ENCODE assay signal across 8 mouse cellular contexts in the genomic region with DNA sequence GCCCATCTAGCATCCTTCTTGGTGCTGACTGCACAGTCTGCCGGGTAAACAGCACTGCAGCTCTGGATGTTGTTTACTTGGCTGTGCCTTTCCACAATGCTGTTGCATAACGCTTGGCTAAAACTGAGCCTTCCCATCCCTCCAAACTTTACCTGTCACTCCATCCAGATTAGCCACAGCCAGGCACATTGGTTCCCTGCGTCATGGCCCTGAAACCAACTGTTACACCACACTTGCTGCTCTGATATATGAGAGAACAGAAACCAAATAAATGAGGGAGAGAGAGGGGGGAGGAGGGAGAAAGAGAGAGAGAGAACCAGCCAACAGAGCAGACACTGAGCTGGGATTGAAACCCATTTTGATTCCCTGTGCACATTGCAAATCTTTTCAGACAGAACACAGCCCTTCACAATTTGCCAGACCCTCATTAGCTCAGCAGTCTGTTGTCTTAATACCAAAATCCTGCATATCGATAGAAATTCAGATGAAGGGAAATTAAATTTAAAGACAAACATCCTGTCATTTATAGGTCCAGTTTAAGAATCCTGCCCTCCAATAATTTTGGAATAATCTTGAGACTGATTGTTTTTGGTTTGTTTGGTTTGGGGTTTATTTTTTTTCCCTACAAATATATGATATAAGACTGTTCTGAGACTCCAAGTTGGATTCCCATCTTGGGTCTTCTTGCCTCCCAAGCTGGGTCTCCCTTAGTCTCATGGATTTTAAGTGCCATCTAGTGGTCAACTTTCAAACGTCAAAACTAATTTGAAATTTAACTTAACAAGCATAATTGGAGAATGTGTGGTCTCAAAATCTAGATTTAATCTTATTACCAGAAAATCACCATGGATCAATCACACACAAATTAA.
A peak's percentile ranks its signal among the peaks of the same experiment; 100 is the strongest.
DNase-seq lines count a peak whose midpoint lies in the region; ATAC-seq and TF ChIP-seq lines count a peak whose summit lies in the region.

No protein-coding gene starts in this region.

- peaks cover 20% of the 10 kb centered on the region for H3K27me3 ChIP-seq in heart, postnatal 0 days (ENCODE audit: control insufficient read depth, insufficient read depth, low read length)
- peaks cover 31% of the 10 kb centered on the region for H3K27me3 ChIP-seq in heart, embryonic 10.5 days (ENCODE audit: insufficient read depth, poor library complexity, severe bottlenecking)

- H3K4me1 ChIP-seq in heart, postnatal 0 days (ENCODE audit: control insufficient read depth, insufficient read depth) = peaks cover 16% of the 10 kb centered on the region; the same call in 1 of the 2 replicates
- peaks cover 23% of the 10 kb centered on the region; the same call in 1 of the 2 replicates for H3K4me1 ChIP-seq in heart, embryonic 10.5 days

- ATAC-seq in heart, postnatal 0 days (ENCODE audit: insufficient read depth, low read depth) = no peak
- no peak for ATAC-seq in megakaryocyte-erythroid progenitor cell, adult 5-6 weeks (replicated peaks; ENCODE audit: low FRiP score, low TSS enrichment, poor library complexity, severe bottlenecking)

- 65% methylated on average over 5 of the region's 5 CpGs for WGBS in heart, postnatal 0 days
- 66% methylated on average over 5 of the region's 5 CpGs for WGBS in heart, embryonic 10.5 days

- H3K9me3 ChIP-seq in heart, postnatal 0 days (replicated peaks; ENCODE audit: control insufficient read depth, low read length) = no peaks in the 10 kb centered on the region
- no peaks in the 10 kb centered on the region for H3K9me3 ChIP-seq in heart, embryonic 10.5 days

- peak; percentile 68 for TF ChIP-seq CTCF in heart, postnatal 0 days (IDR thresholded peaks at IDR 0.05; ENCODE audit: low read depth)

- H3K4me2 ChIP-seq in heart, postnatal 0 days (ENCODE audit: low read depth, low read length) = no peak overlapping the region

- H3K9ac ChIP-seq in heart, postnatal 0 days (replicated peaks; ENCODE audit: low read depth, low read length) = no peak overlapping the region

- peak; percentile 30 for DNase-seq in heart, postnatal 0 days (ENCODE audit: low spot score)
- no peak for DNase-seq in heart, embryonic 10.5 days (ENCODE audit: low spot score)
- DNase-seq in ES-CJ7 (ENCODE audit: low read depth, low spot score) = peak; percentile 49
- peak; percentile 2 for DNase-seq in c-Kit-positive CD71-positive TER-119-positive erythroid progenitor cells, embryonic 14.5 days (ENCODE audit: low spot score)
- peak; percentile 58 to 78 for DNase-seq in layer of hippocampus, adult 8-10 months (ENCODE audit: low spot score in 2 of 2)
- no peak for DNase-seq in gastrocnemius, postnatal 25 days
- DNase-seq in kidney, postnatal 10 days = no peak

- no peak for TF ChIP-seq EP300 in heart, postnatal 0 days (IDR thresholded peaks at IDR 0.05; ENCODE audit: low read depth)

- no peak overlapping the region for H3K4me3 ChIP-seq in heart, postnatal 0 days (ENCODE audit: low read depth, low read length)
- no peak overlapping the region for H3K4me3 ChIP-seq in heart, embryonic 10.5 days

- H3K36me3 ChIP-seq in heart, postnatal 0 days (replicated peaks; ENCODE audit: control insufficient read depth, insufficient read depth, low read length) = no peaks in the 10 kb centered on the region
- no peaks in the 10 kb centered on the region for H3K36me3 ChIP-seq in heart, embryonic 10.5 days

- no peak overlapping the region for H3K27ac ChIP-seq in heart, postnatal 0 days (ENCODE audit: low read depth)
- H3K27ac ChIP-seq in heart, embryonic 10.5 days = no peak overlapping the region

Comparison
In these comparisons a context has a peak if more than half of its experiments do, and no peak if none do; other contexts are left out.
1. DNase-seq: peak in heart, postnatal 0 days (single experiment), ES-CJ7 (single experiment), c-Kit-positive CD71-positive TER-119-positive erythroid progenitor cells, embryonic 14.5 days (single experiment) and layer of hippocampus, adult 8-10 months (2 of 2); none in heart, embryonic 10.5 days (single experiment), gastrocnemius, postnatal 25 days (single experiment) and kidney, postnatal 10 days (single experiment).